8 mouse cellular contexts compared by ENCODE assay signal in genomic region chr4:35156751-35157611, GRCm38 (mm10). TPM values are rescaled to one million over a fixed set of nuclear protein-coding genes. Genes with fewer than 3 reads are reported as not detected.
DNase-seq lines count a peak whose midpoint lies in the region; ATAC-seq lines count a peak whose summit lies in the region.

TSS of gene Mob3b (minus strand) at chr4:35157484.

- peak within 1 kb of the TSS; percentile 88 for H3K27ac ChIP-seq in intestine, embryonic 14.5 days (ENCODE audit: low read depth)

- no peaks in the 10 kb centered on the region for H3K36me3 ChIP-seq in intestine, embryonic 14.5 days (ENCODE audit: control insufficient read depth, insufficient read depth, low read length)

- peaks cover 14% of the 10 kb centered on the region; the same call in 1 of the 2 replicates for H3K4me1 ChIP-seq in intestine, embryonic 14.5 days (replicated peaks; ENCODE audit: control insufficient read depth, insufficient read depth, low read length)

- H3K4me3 ChIP-seq in intestine, embryonic 14.5 days (ENCODE audit: low read depth, low read length): peak within 1 kb of the TSS; percentile 72

- ATAC-seq in intestine, embryonic 14.5 days (replicated peaks; ENCODE audit: low FRiP score, low TSS enrichment, low read depth): peak; percentile 81
- ATAC-seq in megakaryocyte-erythroid progenitor cell, adult 5-6 weeks (replicated peaks; ENCODE audit: low FRiP score, low TSS enrichment, poor library complexity, severe bottlenecking): peak; percentile 96

- no peaks in the 10 kb centered on the region for H3K9me3 ChIP-seq in intestine, embryonic 14.5 days (ENCODE audit: control insufficient read depth, low read length)

- WGBS in intestine, embryonic 14.5 days: 1% methylated on average over 50 of the region's 50 CpGs

- no peaks in the 10 kb centered on the region for H3K27me3 ChIP-seq in intestine, embryonic 14.5 days (replicated peaks; ENCODE audit: control insufficient read depth, insufficient read depth, low read length)

- DNase-seq in adipocyte (ENCODE audit: low spot score): peak; percentile 35
- peak; percentile 91 for DNase-seq in embryo, embryonic 10.5 days (ENCODE audit: low spot score)
- peak; percentile 73 for DNase-seq in gastrocnemius, postnatal 25 days
- DNase-seq in intestine, embryonic 14.5 days (ENCODE audit: low spot score): peak; percentile 95
- peak; percentile 65 to 85 for DNase-seq in left cerebral cortex, postnatal 14 days (ENCODE audit: low spot score in 2 of 2)
- peak; percentile 86 for DNase-seq in right cerebral cortex, postnatal 14 days
- DNase-seq in urinary bladder, postnatal 36 days (ENCODE audit: low spot score in 2 of 2): peak; percentile 86 to 89

- intact Hi-C loops in left cerebral cortex, postnatal 14 days (cut with DNase I): loop anchor here (2.0 to 5.0 kb wide), 2 partner anchors 35 to 196 kb away; no protein-coding TSS in a partner anchor

- H3K9ac ChIP-seq in intestine, embryonic 14.5 days (ENCODE audit: low read length): peak within 1 kb of the TSS; percentile 71

- H3K4me2 ChIP-seq in intestine, embryonic 14.5 days (ENCODE audit: low read length): peak within 1 kb of the TSS; percentile 88

RNA-seq across cellular contexts. Expression of gene Mob3b, which starts in this region (rescaled TPM):
- total RNA-seq in gastrocnemius, postnatal 25 days (2021): 1 to 10 TPM in 1 of 2 experiments, under 1 TPM in 1; 0.96 to 1.4 TPM
- 21.2 and 21.3 TPM in 2 replicates for polyA plus RNA-seq in intestine, embryonic 14.5 days (2014; fragmentation: Nextera tagmentation; extraction: Ambion mirVana)
- 1 to 10 TPM; 2.6 to 6.5 TPM for total RNA-seq in left cerebral cortex, postnatal 14 days (2021)
- total RNA-seq in megakaryocyte-erythroid progenitor cell, adult 5-6 weeks (2014; fragmentation: Nextera tagmentation): 2.1 and 6.6 TPM in 2 replicates
- total RNA-seq in megakaryocyte-erythroid progenitor cell, adult 5-6 weeks (2017): 2.2 and 3.1 TPM in 2 replicates

Comparison
In these comparisons a context has a peak if more than half of its experiments do, and no peak if none do; other contexts are left out.
1. Peak in every context shown above with its lines: DNase-seq, ATAC-seq, H3K4me3 ChIP-seq and H3K27ac ChIP-seq.
2. DNase-seq: peak in every context shown above with its lines; median percentile 95 in intestine, embryonic 14.5 days; 91 in embryo, embryonic 10.5 days; 88 in urinary bladder, postnatal 36 days; 86 in right cerebral cortex, postnatal 14 days; 75 in left cerebral cortex, postnatal 14 days; 73 in gastrocnemius, postnatal 25 days; 35 in adipocyte.